Mouse (Mus musculus) embryonic facial prominence, embryonic 12.5 days (tissue): Measurements from ENCODE around the gene Prss8. TPM values are rescaled to one million over a fixed set of nuclear protein-coding genes. Genes with fewer than 3 reads are reported as not detected.
A peak's percentile ranks its signal among the peaks of the same experiment; 100 is the strongest.

Experiments
- ATAC-seq: fragments of 200-750 bp; cut with Nextera tagmentation; 2 replicates; pipeline ENCODE4 v1.8.0; 2017; ENCODE audit not compliant: insufficient number of reproducible peaks, insufficient read depth, low FRiP score, low TSS enrichment
- H3K27ac ChIP-seq: fragments of 300-500 bp; sonication (generic); 2 replicates; pipeline ENCODE4 v1.5.1; 2016; ENCODE audit warnings: mild to moderate bottlenecking
- H3K27me3 ChIP-seq: fragments of 300-500 bp; sonication (generic); 2 replicates; pipeline ENCODE4 v1.6.1; 2016; ENCODE audit warnings: mild to moderate bottlenecking, moderate library complexity
- H3K36me3 ChIP-seq: fragments of 300-500 bp; sonication (generic); 2 replicates; pipeline ENCODE4 v1.6.1; 2016; ENCODE audit warnings: mild to moderate bottlenecking
- H3K4me1 ChIP-seq: fragments of 300-500 bp; sonication (generic); 2 replicates; pipeline ENCODE4 v1.6.1; 2016
- H3K4me2 ChIP-seq: fragments of 300-500 bp; sonication (generic); replicated peaks from 2 replicates; pipeline ENCODE4 v1.6.1; 2016; ENCODE audit warnings: mild to moderate bottlenecking, moderate library complexity
- H3K4me3 ChIP-seq: fragments of 300-500 bp; sonication (generic); 2 replicates; pipeline ENCODE4 v1.5.1; 2016; ENCODE audit warnings: mild to moderate bottlenecking
- H3K9ac ChIP-seq: fragments of 300-500 bp; sonication (generic); 2 replicates; pipeline ENCODE4 v1.6.1; 2016; ENCODE audit warnings: mild to moderate bottlenecking, moderate library complexity
- H3K9me3 ChIP-seq: fragments of 300-500 bp; sonication (generic); 2 replicates; pipeline ENCODE4 v1.6.1; 2016; ENCODE audit warnings: mild to moderate bottlenecking, moderate library complexity
- WGBS: fragments of 180-500 bp; shearing (Covaris S2); methylation state at CpG from one replicate; pipeline ENCODE4 v1.1.7; 2016; 5-methylcytosine and 5-hydroxymethylcytosine counted together
- polyA plus RNA-seq: library from polyadenylated mRNA; unstranded; fragments of >200 nt; fragmentation: Nextera tagmentation; extraction: Ambion mirVana; gene quantifications from 2 replicates; pipeline ENCODE4 v1.2.1, GENCODE M21; 2016

Gene Prss8
- polyA plus RNA-seq, 1 experiment from 2014 or later, result 8.4 TPM

- no peaks in the 10 kb centered on the region for H3K9me3 ChIP-seq
- WGBS, result 80% methylated on average over 3 of the region's 3 CpGs
- no peak overlapping the region for H3K9ac ChIP-seq
- no peak for ATAC-seq
- H3K36me3 ChIP-seq, result peaks cover 69% of the 10 kb centered on the region
- no peak overlapping the region for H3K27ac ChIP-seq
- peaks cover 16% of the 10 kb centered on the region for H3K4me1 ChIP-seq
- no peak overlapping the region for H3K4me2 ChIP-seq
- H3K4me3 ChIP-seq, result no peak overlapping the region
- no peaks in the 10 kb centered on the region for H3K27me3 ChIP-seq
These were observed 42.1 kb downstream of the Prss8 start for GRCm38 (mm10) chr7:127887781-127888180.

- H3K27ac ChIP-seq, result no peak overlapping the region
- 87% methylated on average over 8 of the region's 8 CpGs for WGBS
- H3K9ac ChIP-seq, result no peak overlapping the region
- peaks cover 70% of the 10 kb centered on the region for H3K36me3 ChIP-seq
- H3K9me3 ChIP-seq, result no peaks in the 10 kb centered on the region
- H3K4me1 ChIP-seq, result peaks cover 16% of the 10 kb centered on the region
- no peak overlapping the region for H3K4me2 ChIP-seq
- no peak overlapping the region for H3K4me3 ChIP-seq
- no peak for ATAC-seq
- no peaks in the 10 kb centered on the region for H3K27me3 ChIP-seq
These were observed 42.7 kb downstream of the Prss8 start for GRCm38 (mm10) chr7:127887191-127887590.

GRCm38 (mm10) chr7:127886551-127886950 lies 43.4 kb downstream of the Prss8 start:
- H3K27ac ChIP-seq, result no peak overlapping the region
- 91% methylated on average over 6 of the region's 6 CpGs for WGBS
- no peak overlapping the region for H3K9ac ChIP-seq
- H3K4me1 ChIP-seq, result peaks cover 16% of the 10 kb centered on the region
- no peak overlapping the region for H3K4me3 ChIP-seq
- no peaks in the 10 kb centered on the region for H3K27me3 ChIP-seq
- H3K36me3 ChIP-seq, result peaks cover 76% of the 10 kb centered on the region
- H3K4me2 ChIP-seq, result no peak overlapping the region
- ATAC-seq, result no peak
- H3K9me3 ChIP-seq, result no peaks in the 10 kb centered on the region

GRCm38 (mm10) chr7:127885951-127886350 lies 44.0 kb downstream of the Prss8 start:
- Histone ChIP-seq H3K27ac (no peak overlapping the region), H3K36me3 (peaks cover 82% of the 10 kb centered on the region), H3K9me3 (no peaks in the 10 kb centered on the region), H3K4me3 (no peak overlapping the region), H3K4me1 (peaks cover 16% of the 10 kb centered on the region), H3K4me2 (no peak overlapping the region), H3K9ac (no peak overlapping the region), H3K27me3 (no peaks in the 10 kb centered on the region)
- ATAC-seq, result no peak
- WGBS, result 66% methylated on average over 6 of the region's 6 CpGs

GRCm38 (mm10) chr7:127880431-127880830 lies 49.5 kb downstream of the Prss8 start:
- ATAC-seq, result no peak
- peaks cover 77% of the 10 kb centered on the region for H3K36me3 ChIP-seq
- WGBS, result 87% methylated on average over 12 of the region's 12 CpGs

GRCm38 (mm10) chr7:127879301-127879700 lies 50.6 kb downstream of the Prss8 start:
- Histone ChIP-seq H3K4me1 (peaks cover 24% of the 10 kb centered on the region), H3K4me3 (0 out of 2 replicates have a peak overlapping the region, but pooled peaks have one; percentile 4)

More at GRCm38 (mm10) chr7:127880431-127880830, 49.5 kb downstream of the Prss8 start:
- Histone ChIP-seq H3K4me3 (no peak overlapping the region), H3K4me2 (no peak overlapping the region), H3K27me3 (no peaks in the 10 kb centered on the region), H3K27ac (no peak overlapping the region), H3K9me3 (no peaks in the 10 kb centered on the region), H3K4me1 (peaks cover 21% of the 10 kb centered on the region), H3K9ac (no peak overlapping the region)

GRCm38 (mm10) chr7:127876467-127877348 lies 53.2 kb downstream of the Prss8 start, which contains the start of gene Zfp668:
TSS of gene Zfp668 (minus strand) at chr7:127876828.
- Histone ChIP-seq H3K4me3 (peak within 1 kb of the TSS; percentile 93), H3K9me3 (no peaks in the 10 kb centered on the region), H3K9ac (peak within 1 kb of the TSS; percentile 95), H3K27me3 (no peaks in the 10 kb centered on the region), H3K4me1 (peaks cover 23% of the 10 kb centered on the region), H3K27ac (peak within 1 kb of the TSS; percentile 99), H3K36me3 (peaks cover 52% of the 10 kb centered on the region), H3K4me2 (peak within 1 kb of the TSS; percentile 87)
- under 1% methylated on average over 60 of the region's 60 CpGs for WGBS
- ATAC-seq, result peak; percentile 48

More at GRCm38 (mm10) chr7:127879301-127879700, 50.6 kb downstream of the Prss8 start:
- no peaks in the 10 kb centered on the region for H3K9me3 ChIP-seq
- H3K36me3 ChIP-seq, result peaks cover 67% of the 10 kb centered on the region
- no peak for ATAC-seq
- H3K9ac ChIP-seq, result no peak overlapping the region
- H3K27me3 ChIP-seq, result no peaks in the 10 kb centered on the region
- H3K4me2 ChIP-seq, result no peak overlapping the region
- no peak overlapping the region for H3K27ac ChIP-seq
- 96% methylated on average over 9 of the region's 9 CpGs for WGBS

GRCm38 (mm10) chr7:127876041-127876466 lies 53.9 kb downstream of the Prss8 start, which contains the start of gene Zfp646:
TSS of gene Zfp646 (plus strand) at chr7:127876221.
- Histone ChIP-seq H3K4me1 (peaks cover 23% of the 10 kb centered on the region), H3K36me3 (peaks cover 48% of the 10 kb centered on the region), H3K4me2 (peak within 1 kb of the TSS; percentile 87), H3K27ac (peak within 1 kb of the TSS; percentile 99), H3K9me3 (no peaks in the 10 kb centered on the region), H3K4me3 (peak within 1 kb of the TSS; percentile 93), H3K27me3 (no peaks in the 10 kb centered on the region), H3K9ac (peak within 1 kb of the TSS; percentile 95)
- WGBS, result under 1% methylated on average over 40 of the region's 41 CpGs
- peak; percentile 86 for ATAC-seq

Other genes starting within 250 kb of the Prss8 start
- 127 and 141 TPM in 2 replicates for gene Bcl7c, start 221.2 kb downstream of the Prss8 start, polyA plus RNA-seq
- 27.7 and 30.5 TPM in 2 replicates for gene Ctf1, start 217.4 kb downstream of the Prss8 start, polyA plus RNA-seq
- 0.55 and 0.68 TPM in 2 replicates for gene Ctf2, start 197.9 kb downstream of the Prss8 start, polyA plus RNA-seq
- gene Fbxl19, start 185.6 kb downstream of the Prss8 start, polyA plus RNA-seq, result 11.8 and 11.9 TPM in 2 replicates
- 16.7 and 17.5 TPM in 2 replicates for gene Orai3, start 160.3 kb downstream of the Prss8 start, polyA plus RNA-seq
- 25.5 and 26.5 TPM in 2 replicates for gene Setd1a, start 153.4 kb downstream of the Prss8 start, polyA plus RNA-seq
- not detected in 2 replicates for gene Gm49388, start 144.5 kb downstream of the Prss8 start, polyA plus RNA-seq
- gene Hsd3b7, start 129.5 kb downstream of the Prss8 start, polyA plus RNA-seq, result 10.3 and 10.9 TPM in 2 replicates
- gene Stx4a, start 105.8 kb downstream of the Prss8 start, polyA plus RNA-seq, result 36.1 and 41.5 TPM in 2 replicates
- gene Stx1b, start 105.6 kb downstream of the Prss8 start, polyA plus RNA-seq, result 9.1 and 10.0 TPM in 2 replicates
- 15.6 and 16.2 TPM in 2 replicates for gene Zfp646, start 53.9 kb downstream of the Prss8 start, polyA plus RNA-seq
- gene Zfp668, start 53.3 kb downstream of the Prss8 start, polyA plus RNA-seq, result 31.8 and 32.9 TPM in 2 replicates
- gene Prss53, start 39.1 kb downstream of the Prss8 start, polyA plus RNA-seq, result 1.2 and 1.3 TPM in 2 replicates
- not detected in 2 replicates for gene Gm21974, start 34.6 kb downstream of the Prss8 start, polyA plus RNA-seq
- 88.6 and 93.5 TPM in 2 replicates for gene Vkorc1, start 34.5 kb downstream of the Prss8 start, polyA plus RNA-seq
- 86.9 and 88.2 TPM in 2 replicates for gene Bckdk, start 26.0 kb downstream of the Prss8 start, polyA plus RNA-seq
- 50.9 and 53.7 TPM in 2 replicates for gene Kat8, start 17.6 kb downstream of the Prss8 start, polyA plus RNA-seq
- gene Prss36, start 16.6 kb upstream of the Prss8 start, polyA plus RNA-seq, result 10.5 and 11.2 TPM in 2 replicates
- gene Fus, start 37.4 kb upstream of the Prss8 start, polyA plus RNA-seq, result 582 and 594 TPM in 2 replicates
- gene Pycard, start 63.8 kb upstream of the Prss8 start, polyA plus RNA-seq, result 11.2 and 13.6 TPM in 2 replicates
- gene Trim72, start 73.8 kb upstream of the Prss8 start, polyA plus RNA-seq, result 0.34 and 0.45 TPM in 2 replicates
- gene Itgam, start 132.5 kb upstream of the Prss8 start, polyA plus RNA-seq, result 0.74 and 0.88 TPM in 2 replicates
- gene Gm49368, start 132.6 kb upstream of the Prss8 start, polyA plus RNA-seq, result not detected in 2 replicates
- not detected in 2 replicates for gene Itgax, start 199.4 kb upstream of the Prss8 start, polyA plus RNA-seq
- gene Itgad, start 224.3 kb upstream of the Prss8 start, polyA plus RNA-seq, result not detected in 2 replicates